Mouse (Mus musculus) intestine, postnatal 0 days (tissue): ENCODE data around the gene Rnf135. TPM values are rescaled to one million over a fixed set of nuclear protein-coding genes. Genes with fewer than 3 reads are reported as not detected.

ENCODE experiments used
- ATAC-seq: fragments of 200-750 bp; cut with Nextera tagmentation; 2 replicates; pipeline ENCODE4 v1.8.0; 2017; ENCODE audit warnings: mild to moderate bottlenecking, moderate TSS enrichment, moderate library complexity
- H3K27ac ChIP-seq: fragments of 300-500 bp; sonication (generic); 2 replicates; pipeline ENCODE4 v1.5.1; 2014; ENCODE audit warnings: mild to moderate bottlenecking, low read depth, low read length, moderate library complexity
- H3K27me3 ChIP-seq: fragments of 300-500 bp; sonication (generic); replicated peaks from 2 replicates; pipeline ENCODE4 v1.6.1; 2014; ENCODE audit warnings: low read length, mixed read lengths; ENCODE audit not compliant: control insufficient read depth, insufficient read depth
- H3K36me3 ChIP-seq: fragments of 300-500 bp; sonication (generic); 2 replicates; pipeline ENCODE4 v1.6.1; 2014; ENCODE audit warnings: mild to moderate bottlenecking, moderate library complexity; ENCODE audit not compliant: control insufficient read depth, insufficient read depth
- H3K4me1 ChIP-seq: fragments of 300-500 bp; sonication (generic); replicated peaks from 2 replicates; pipeline ENCODE4 v1.6.1; 2014; ENCODE audit warnings: antibody characterized with exemption, low read length, mixed read lengths; ENCODE audit not compliant: control insufficient read depth, insufficient read depth
- H3K4me2 ChIP-seq: fragments of 300-500 bp; sonication (generic); replicated peaks from 2 replicates; pipeline ENCODE4 v1.6.1; 2014; ENCODE audit warnings: low read depth, mild to moderate bottlenecking, moderate library complexity
- H3K4me3 ChIP-seq: fragments of 300-500 bp; sonication (generic); 2 replicates; pipeline ENCODE4 v1.5.1; 2014; ENCODE audit warnings: low read depth, low read length
- H3K9ac ChIP-seq: fragments of 300-500 bp; sonication (generic); 2 replicates; pipeline ENCODE4 v1.6.1; 2014; ENCODE audit warnings: mild to moderate bottlenecking, low read depth, low read length
- H3K9me3 ChIP-seq: fragments of 300-500 bp; sonication (generic); 2 replicates; pipeline ENCODE4 v1.6.1; 2016; ENCODE audit warnings: mixed run types; ENCODE audit not compliant: control insufficient read depth
- CTCF ChIP-seq: sonication (generic); IDR thresholded peaks from 2 replicates; pipeline ENCODE4 v1.5.1; 2016; ENCODE audit warnings: low read depth, mild to moderate bottlenecking, control low read depth, antibody characterized with exemption, moderate library complexity
- WGBS: fragments of 180-500 bp; shearing (Covaris S2); extraction: QIAGEN DNeasy Blood & Tissue Kit; methylation state at CpG from one replicate; pipeline ENCODE4 v1.1.7; 2014; 5-methylcytosine and 5-hydroxymethylcytosine counted together
- polyA plus RNA-seq: library from polyadenylated mRNA; unstranded; fragments of >200 nt; fragmentation: Nextera tagmentation; extraction: Ambion mirVana; gene quantifications from 2 replicates; pipeline ENCODE4 v1.2.1, GENCODE M21; 2015

The Rnf135 gene
- polyA plus RNA-seq: 8.9 and 9.1 TPM in 2 replicates

- H3K4me3 ChIP-seq: peak within 1 kb of the TSS; percentile 88
- TF ChIP-seq CTCF: no peak
These were observed at the start of gene Rnf135 for GRCm38 (mm10) chr11:80183705-80184255. Gene Rnf135 (plus strand): TSS chr11:80183851.

GRCm38 (mm10) chr11:80134744-80135143 is 48.9 kb upstream of the Rnf135 start:
- 68% methylated on average over 4 of the region's 4 CpGs for WGBS
- H3K9ac ChIP-seq: no peak overlapping the region
- no peaks in the 10 kb centered on the region for H3K27me3 ChIP-seq
- H3K9me3 ChIP-seq: no peaks in the 10 kb centered on the region
- no peak for ATAC-seq
- H3K36me3 ChIP-seq: peaks cover 37% of the 10 kb centered on the region
- H3K4me2 ChIP-seq: no peak overlapping the region
- no peak overlapping the region for H3K4me3 ChIP-seq
- no peak overlapping the region for H3K27ac ChIP-seq
- H3K4me1 ChIP-seq: no peaks in the 10 kb centered on the region
- TF ChIP-seq CTCF: no peak

More at GRCm38 (mm10) chr11:80183705-80184255, at the start of gene Rnf135:
- Histone ChIP-seq H3K4me2 (peak within 1 kb of the TSS; percentile 79), H3K27ac (peak within 1 kb of the TSS; percentile 92), H3K36me3 (no peaks in the 10 kb centered on the region; the same call in 1 of the 2 replicates), H3K27me3 (no peaks in the 10 kb centered on the region), H3K9me3 (no peaks in the 10 kb centered on the region), H3K4me1 (0 out of 2 replicates have a peak, but pooled peaks cover 4% of the 10 kb centered on the region), H3K9ac (peak within 1 kb of the TSS; percentile 80)
- WGBS: under 1% methylated on average over 33 of the region's 33 CpGs
- ATAC-seq: peak; percentile 88

- ATAC-seq: no peak
- no peak overlapping the region for H3K27ac ChIP-seq
- no peaks in the 10 kb centered on the region for H3K9me3 ChIP-seq
- no peak overlapping the region for H3K4me3 ChIP-seq
- 90% methylated on average over 11 of the region's 11 CpGs for whole genome bisulfite sequencing
- TF ChIP-seq CTCF: no peak
- peaks cover 37% of the 10 kb centered on the region for H3K36me3 ChIP-seq
- no peak overlapping the region for H3K9ac ChIP-seq
- H3K4me1 ChIP-seq: no peaks in the 10 kb centered on the region
- H3K27me3 ChIP-seq: no peaks in the 10 kb centered on the region
- H3K4me2 ChIP-seq: no peak overlapping the region
These were observed 47.5 kb upstream of the Rnf135 start for GRCm38 (mm10) chr11:80135954-80136683.

GRCm38 (mm10) chr11:80136786-80137185 is 46.9 kb upstream of the Rnf135 start:
- H3K9me3 ChIP-seq: no peaks in the 10 kb centered on the region
- no peak overlapping the region for H3K27ac ChIP-seq
- no peaks in the 10 kb centered on the region for H3K4me1 ChIP-seq
- peaks cover 37% of the 10 kb centered on the region for H3K36me3 ChIP-seq
- H3K9ac ChIP-seq: no peak overlapping the region
- H3K27me3 ChIP-seq: no peaks in the 10 kb centered on the region
- no peak for ATAC-seq
- no peak for TF ChIP-seq CTCF
- H3K4me3 ChIP-seq: no peak overlapping the region
- 85% methylated on average over 13 of the region's 13 CpGs for WGBS
- H3K4me2 ChIP-seq: no peak overlapping the region

GRCm38 (mm10) chr11:80137773-80138172 is 45.9 kb upstream of the Rnf135 start:
- WGBS: 85% methylated on average over 5 of the region's 5 CpGs
- TF ChIP-seq CTCF: no peak
- no peaks in the 10 kb centered on the region for H3K27me3 ChIP-seq
- H3K4me1 ChIP-seq: no peaks in the 10 kb centered on the region; the same call in 1 of the 2 replicates
- no peak overlapping the region for H3K4me2 ChIP-seq
- H3K27ac ChIP-seq: no peak overlapping the region
- peaks cover 29% of the 10 kb centered on the region for H3K36me3 ChIP-seq
- H3K9me3 ChIP-seq: no peaks in the 10 kb centered on the region
- H3K9ac ChIP-seq: no peak overlapping the region
- no peak for ATAC-seq
- H3K4me3 ChIP-seq: no peak overlapping the region

GRCm38 (mm10) chr11:80141825-80142521 is 41.7 kb upstream of the Rnf135 start, which contains the start of gene Tefm:
Gene Tefm (minus strand): TSS chr11:80142175.
- Histone ChIP-seq H3K9ac (peak within 1 kb of the TSS; percentile 81), H3K4me3 (peak within 1 kb of the TSS; percentile 86), H3K36me3 (peaks cover 11% of the 10 kb centered on the region), H3K9me3 (no peaks in the 10 kb centered on the region), H3K4me2 (peak within 1 kb of the TSS; percentile 87), H3K4me1 (peaks cover 4% of the 10 kb centered on the region), H3K27me3 (no peaks in the 10 kb centered on the region), H3K27ac (peak within 1 kb of the TSS; percentile 80)
- ATAC-seq: peak; percentile 57
- WGBS: under 1% methylated on average over 40 of the region's 40 CpGs
- 0 out of 2 replicates have a peak, but pooled peaks have one; percentile 9 for TF ChIP-seq CTCF
